Mouse (Mus musculus): ENCODE results near the gene Supt20.

- no peak for TF ChIP-seq CTCF (IDR thresholded peaks at IDR 0.05; ENCODE audit: low read depth, low read length)
- TF ChIP-seq GATA1 (IDR thresholded peaks at IDR 0.05; ENCODE audit: borderline replicate concordance, low read length) = no peak
These were observed 63.5 kb downstream of the Supt20 start for GRCm38 (mm10) chr3:54756058-54756457.
